Mouse (Mus musculus) hindbrain, embryonic 13.5 days (tissue): ENCODE data around the gene Skint9. TPM values are rescaled to one million over a fixed set of nuclear protein-coding genes. Genes with fewer than 3 reads are reported as not detected.
"Not testable (repeated sequence)": the region's sequence is repeated elsewhere in the genome, so short reads cannot be mapped to it uniquely, and the experiment has no call there.

ENCODE experiments used
- ATAC-seq: fragments of 200-750 bp; cut with Nextera tagmentation; 2 replicates; pipeline ENCODE4 v1.8.0; 2017; ENCODE audit warnings: moderate TSS enrichment; ENCODE audit not compliant: low FRiP score
- H3K27ac ChIP-seq: fragments of 300-500 bp; sonication (generic); 2 replicates; pipeline ENCODE4 v1.5.1; 2015; ENCODE audit warnings: inconsistent platforms, mild to moderate bottlenecking, moderate library complexity
- H3K27me3 ChIP-seq: fragments of 300-500 bp; sonication (generic); 2 replicates; pipeline ENCODE4 v1.6.1; 2015; ENCODE audit warnings: mild to moderate bottlenecking, inconsistent platforms
- H3K36me3 ChIP-seq: fragments of 300-500 bp; sonication (generic); 2 replicates; pipeline ENCODE4 v1.6.1; 2015; ENCODE audit warnings: mild to moderate bottlenecking, inconsistent platforms
- H3K4me1 ChIP-seq: fragments of 300-500 bp; sonication (generic); replicated peaks from 2 replicates; pipeline ENCODE4 v1.6.1; 2015; ENCODE audit warnings: inconsistent platforms
- H3K4me2 ChIP-seq: fragments of 300-500 bp; sonication (generic); 2 replicates; pipeline ENCODE4 v1.6.1; 2015; ENCODE audit warnings: inconsistent platforms, mild to moderate bottlenecking, moderate library complexity
- H3K4me3 ChIP-seq: fragments of 300-500 bp; sonication (generic); 2 replicates; pipeline ENCODE4 v1.5.1; 2015; ENCODE audit warnings: mild to moderate bottlenecking, inconsistent platforms
- H3K9ac ChIP-seq: fragments of 300-500 bp; sonication (generic); 2 replicates; pipeline ENCODE4 v1.6.1; 2015; ENCODE audit warnings: mild to moderate bottlenecking, inconsistent platforms
- H3K9me3 ChIP-seq: fragments of 300-500 bp; sonication (generic); 2 replicates; pipeline ENCODE4 v1.6.1; 2016; ENCODE audit warnings: inconsistent platforms
- WGBS: fragments of 180-500 bp; shearing (Covaris S2); methylation state at CpG from one replicate; pipeline ENCODE4 v1.1.7; 2015; 5-methylcytosine and 5-hydroxymethylcytosine counted together
- polyA plus RNA-seq: library from polyadenylated mRNA; unstranded; fragments of >200 nt; fragmentation: Nextera tagmentation; extraction: Ambion mirVana; gene quantifications from 2 replicates; pipeline ENCODE4 v1.2.1, GENCODE M21; 2015

Gene Skint9
- not detected in 2 replicates for polyA plus RNA-seq

DNA sequence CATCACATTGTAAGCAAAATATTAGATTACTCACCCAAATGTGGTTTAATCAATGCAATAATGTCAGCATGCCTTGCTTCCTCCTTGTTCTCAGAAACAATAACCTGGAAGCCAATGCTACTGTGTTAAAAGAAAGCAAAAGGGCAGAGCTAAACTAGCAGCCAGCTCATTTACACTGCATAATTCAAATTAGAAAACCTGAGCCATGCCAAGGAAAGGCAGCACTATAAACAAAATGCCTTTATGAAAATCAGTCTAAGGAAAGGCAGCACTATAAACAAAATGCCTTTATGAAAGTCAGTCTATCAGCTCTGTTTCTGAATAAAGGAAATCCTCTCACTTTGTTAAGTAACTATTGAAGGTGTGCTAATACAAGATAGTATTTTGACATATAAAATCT lies at the start of gene Skint9:
TSS of gene Skint9 (minus strand) at position 101 of the 400 bp plus-strand sequence.
- ATAC-seq = no peak

DNA sequence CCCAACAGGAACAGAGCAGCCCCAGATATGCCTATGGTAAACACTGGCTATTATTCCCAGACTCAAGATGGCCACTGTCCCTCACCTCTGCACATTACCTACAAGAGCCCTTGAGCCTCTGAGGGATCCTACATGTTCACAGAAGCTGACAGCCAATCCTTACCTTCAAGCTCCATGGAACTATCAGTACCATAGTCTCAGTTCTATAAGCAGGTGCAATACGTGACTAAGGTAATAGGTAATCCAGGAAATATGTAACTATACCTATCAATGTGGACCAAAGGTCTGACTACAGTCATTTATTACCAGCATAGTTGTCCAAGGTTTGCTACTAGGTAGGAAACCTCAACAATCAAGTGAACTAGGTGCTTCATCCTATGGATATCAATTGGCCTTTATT lies 1.1 kb downstream of the Skint9 start:
- WGBS = 68% methylated on average over 1 of the region's 1 CpGs
- Histone ChIP-seq H3K4me3 (no peak overlapping the region), H3K4me2 (no peak overlapping the region), H3K4me1 (no peaks in the 10 kb centered on the region), H3K36me3 (no peaks in the 10 kb centered on the region), H3K27me3 (no peaks in the 10 kb centered on the region), H3K9me3 (peaks cover 29% of the 10 kb centered on the region; the same call in 1 of the 2 replicates), H3K9ac (no peak overlapping the region), H3K27ac (no peak overlapping the region)
- no peak for ATAC-seq

More for the DNA sequence above, at the start of gene Skint9:
- H3K36me3 ChIP-seq = no peaks in the 10 kb centered on the region
- no peaks in the 10 kb centered on the region for H3K4me1 ChIP-seq
- peaks cover 30% of the 10 kb centered on the region; the same call in 1 of the 2 replicates for H3K9me3 ChIP-seq
- H3K4me2 ChIP-seq = no peak within 1 kb of the TSS
- no peak within 1 kb of the TSS for H3K4me3 ChIP-seq
- H3K27ac ChIP-seq = no peak within 1 kb of the TSS
- no peaks in the 10 kb centered on the region for H3K27me3 ChIP-seq
- no peak within 1 kb of the TSS for H3K9ac ChIP-seq

DNA sequence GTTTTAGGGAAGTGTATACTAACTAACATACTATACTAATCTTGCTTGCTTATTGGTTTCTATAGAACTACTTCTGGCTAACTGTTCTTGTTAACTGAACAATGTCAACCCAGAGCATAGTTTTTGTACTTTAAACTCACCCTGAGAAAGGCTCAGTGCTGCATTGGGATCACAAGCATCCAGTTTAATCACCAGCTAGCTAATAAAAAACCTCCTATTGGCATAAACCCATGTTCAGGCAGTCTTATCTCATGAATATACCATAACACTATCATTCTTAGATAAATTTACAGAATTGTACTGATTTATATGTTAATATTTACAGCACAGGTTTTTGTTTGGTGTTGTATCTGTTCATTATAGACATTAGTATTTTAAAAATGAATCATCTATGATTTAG lies 1.6 kb downstream of the Skint9 start:
- no peak overlapping the region for H3K4me3 ChIP-seq
- H3K9ac ChIP-seq = no peak overlapping the region
- H3K4me1 ChIP-seq = no peaks in the 10 kb centered on the region
- no peak for ATAC-seq
- no peak overlapping the region for H3K4me2 ChIP-seq
- no peak overlapping the region for H3K27ac ChIP-seq
- H3K9me3 ChIP-seq = peaks cover 24% of the 10 kb centered on the region
- H3K36me3 ChIP-seq = no peaks in the 10 kb centered on the region
- no peaks in the 10 kb centered on the region for H3K27me3 ChIP-seq

DNA sequence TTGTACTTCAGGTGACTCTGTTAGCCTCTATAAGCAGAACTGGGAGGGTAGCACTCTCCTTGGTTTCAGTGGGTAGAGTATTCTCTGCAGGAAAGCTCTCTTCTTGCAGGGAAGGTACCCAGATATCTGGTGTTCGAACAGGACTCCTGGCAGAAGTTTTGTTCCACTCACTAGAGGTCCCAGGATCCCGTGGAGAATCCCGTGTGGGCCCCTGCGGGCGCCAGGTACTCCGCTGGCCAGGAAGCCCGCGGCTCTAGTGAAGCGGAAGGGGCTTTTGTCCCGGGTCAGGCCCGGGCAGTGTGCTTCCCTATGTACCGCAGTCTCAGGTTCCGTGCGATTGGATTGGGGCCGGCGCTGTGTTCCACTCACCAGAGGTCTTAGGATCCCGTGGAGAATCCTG lies 84.7 kb downstream of the Skint9 start:
- H3K4me2 ChIP-seq, H3K36me3 ChIP-seq, H3K27me3 ChIP-seq, H3K27ac ChIP-seq, H3K9ac ChIP-seq, ATAC-seq, H3K4me3 ChIP-seq, H3K4me1 ChIP-seq: not testable (repeated sequence)
- H3K9me3 ChIP-seq = peaks cover 13% of the 10 kb centered on the region
- 92% methylated on average over 17 of the region's 17 CpGs for WGBS

Other genes starting within 250 kb of the Skint9 start
- gene Skint3, start 201.7 kb downstream of the Skint9 start, polyA plus RNA-seq = not detected in 2 replicates
- not detected in 2 replicates for gene Skint2, start 123.2 kb upstream of the Skint9 start, polyA plus RNA-seq